Mouse (Mus musculus) cerebral cortex, adult 2 months (tissue): ENCODE data around the gene Glycam1.

Source experiments
- WGBS: fragments of 180-500 bp; shearing (Covaris S2); methylation state at CpG from one replicate; pipeline ENCODE4 v1.1.7; 2018; 5-methylcytosine and 5-hydroxymethylcytosine counted together

Glycam1 gene

DNA sequence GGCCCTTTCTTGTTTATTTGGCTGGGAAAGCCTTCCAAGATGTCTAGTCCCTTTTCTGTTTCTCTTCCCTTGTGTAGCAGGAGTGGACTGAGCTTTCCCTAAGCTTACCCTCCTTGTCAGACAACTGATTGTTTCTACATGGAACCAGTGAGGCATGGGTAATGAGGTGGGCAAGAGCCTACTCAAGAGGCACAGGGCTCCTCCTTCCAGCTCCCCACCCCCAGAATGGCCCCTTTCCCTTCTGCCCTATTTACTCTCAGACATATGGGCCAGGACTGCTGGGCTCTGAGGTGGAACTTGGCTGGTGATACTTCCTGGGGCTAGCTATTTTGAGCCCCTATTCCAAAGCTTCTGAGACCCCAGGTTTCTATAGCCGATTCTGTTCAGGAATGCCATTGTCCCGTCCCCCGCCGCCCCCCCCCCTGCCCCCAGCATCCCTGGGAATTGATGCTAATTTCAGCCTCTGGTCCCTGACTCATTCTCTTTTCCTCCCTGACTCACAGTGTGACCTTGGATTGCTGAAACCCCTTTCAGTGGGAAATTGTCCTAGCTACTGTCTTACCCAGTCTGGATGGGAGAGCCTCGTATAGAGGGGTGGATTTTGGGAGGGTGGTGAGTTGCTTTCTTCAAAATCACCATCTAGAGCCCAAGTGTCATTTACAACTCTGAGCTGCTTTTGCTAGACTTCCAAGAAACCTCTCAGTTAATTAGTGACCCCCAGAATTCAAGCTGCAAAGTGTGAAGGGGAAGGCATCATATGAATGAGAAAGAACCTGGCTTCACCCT is 46.1 kb downstream of the Glycam1 start:
- 11% methylated on average over 5 of the region's 5 CpGs for WGBS

DNA sequence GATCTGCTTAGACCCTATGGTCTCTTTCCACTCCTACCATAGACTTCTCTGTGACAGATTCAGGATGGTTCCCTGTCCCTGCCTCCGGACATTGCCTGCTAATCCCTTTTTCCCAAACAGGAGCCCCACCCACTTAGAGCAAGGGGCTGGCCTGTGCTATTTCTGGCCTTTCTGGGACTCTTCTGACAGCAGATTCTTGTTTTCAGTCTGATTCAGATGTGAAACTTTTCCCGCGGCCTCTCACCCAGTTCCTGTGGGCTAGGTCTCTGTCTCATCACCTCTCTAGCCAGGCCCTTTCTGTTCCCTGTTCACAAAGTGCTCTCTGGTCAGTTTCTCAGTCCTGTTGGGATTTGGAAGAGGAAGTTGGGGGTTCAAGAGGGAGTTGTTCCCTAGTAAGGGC is 50.0 kb downstream of the Glycam1 start:
- 20% methylated on average over 3 of the region's 3 CpGs for WGBS

DNA sequence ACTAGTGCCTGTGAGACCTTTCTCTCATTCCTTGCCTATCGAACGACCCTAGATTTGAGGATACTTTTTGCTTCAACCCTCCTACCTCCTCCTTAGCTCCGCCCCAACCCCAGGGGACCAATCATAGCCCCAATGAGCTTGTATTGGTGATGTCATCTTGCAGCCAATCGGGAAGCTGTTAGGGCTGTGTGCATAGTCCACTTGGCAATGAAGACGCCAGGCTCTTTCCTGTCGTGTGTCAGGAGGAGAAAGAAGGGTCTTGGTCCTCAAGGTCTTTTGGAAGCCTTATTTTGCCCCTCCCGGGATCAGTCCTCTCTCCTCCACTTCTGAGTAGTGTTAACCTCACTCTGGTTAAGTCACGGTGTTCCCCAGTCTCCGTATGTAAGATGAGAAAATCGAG is 50.8 kb downstream of the Glycam1 start:
- WGBS: under 1% methylated on average over 10 of the region's 10 CpGs

DNA sequence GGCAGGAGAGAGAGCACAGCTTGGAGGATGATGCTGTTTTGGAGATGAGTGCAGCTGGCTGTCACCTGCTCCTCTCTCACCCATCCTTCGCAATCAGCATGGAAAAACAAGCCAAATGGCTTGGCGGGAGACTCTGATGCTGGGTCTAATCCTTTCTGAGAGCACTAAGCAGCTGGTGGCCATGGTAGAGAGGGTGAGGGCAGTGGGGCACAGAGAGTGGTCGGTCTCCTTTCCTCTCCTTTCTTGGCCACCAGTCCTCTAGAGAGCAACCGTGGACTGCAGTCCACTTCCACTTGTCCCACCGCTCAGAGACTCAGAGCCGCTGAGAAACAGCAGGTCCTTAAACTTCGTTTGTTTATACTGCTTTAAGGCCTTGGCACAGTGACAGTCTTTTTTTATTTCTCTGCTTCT is 51.3 kb downstream of the Glycam1 start:
- 6% methylated on average over 7 of the region's 7 CpGs for WGBS
